Comparison of ENCODE assay signal across 8 mouse cellular contexts in the genomic region with DNA sequence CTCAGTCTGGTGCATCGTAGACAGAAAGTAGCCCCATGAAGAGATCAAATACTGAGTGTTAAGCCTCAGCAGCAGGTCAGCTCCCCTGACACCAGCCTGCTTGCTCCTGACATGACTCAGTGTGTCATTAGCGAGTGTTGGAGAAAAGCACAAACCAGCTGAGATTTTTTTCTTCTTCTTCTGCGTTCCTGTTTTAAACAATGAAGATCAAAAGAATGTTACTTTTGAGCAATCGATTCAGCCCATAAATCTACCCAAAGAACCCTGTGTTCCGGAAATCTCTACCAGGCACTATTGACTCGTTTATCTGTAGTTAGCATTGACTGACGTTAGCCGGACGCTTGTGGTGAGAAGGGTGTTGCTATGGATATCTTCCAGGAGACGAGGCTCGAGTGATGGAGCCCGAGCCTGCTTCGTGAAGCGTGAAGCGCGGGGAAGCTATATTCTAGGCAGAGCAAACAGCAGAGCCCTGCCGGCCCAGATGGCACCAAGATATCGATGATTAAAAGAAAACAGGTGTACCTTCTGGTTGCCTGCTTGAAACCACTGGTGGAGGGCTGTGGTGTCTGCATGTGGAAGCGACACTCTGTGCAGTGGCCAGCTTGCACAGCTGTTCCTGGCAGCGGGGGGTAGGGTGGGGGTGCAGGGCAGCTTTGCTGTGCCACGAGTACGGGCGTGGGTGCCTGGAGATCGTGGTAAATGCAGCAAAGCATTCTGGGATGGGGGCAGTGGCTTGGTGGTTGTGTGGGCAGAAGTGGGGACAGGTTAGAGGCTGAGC. TPM values are rescaled to one million over a fixed set of nuclear protein-coding genes. Genes with fewer than 3 reads are reported as not detected.
DNase-seq lines count a peak whose midpoint lies in the region; ATAC-seq and TF ChIP-seq lines count a peak whose summit lies in the region.

No protein-coding gene starts in this region.

- whole genome bisulfite sequencing in cerebellum, adult 2 months: 19% methylated on average over 24 of the region's 24 CpGs
- WGBS in hindbrain, embryonic 12.5 days: 37% methylated on average over 24 of the region's 24 CpGs
- 18% methylated on average over 24 of the region's 24 CpGs for WGBS in midbrain, embryonic 14.5 days
- 49% methylated on average over 24 of the region's 24 CpGs for WGBS in intestine, embryonic 16.5 days

- intact Hi-C loops in gastrocnemius, postnatal 36 days (cut with DNase I): no loop called here

- peak; percentile 53 for ATAC-seq in CD4-positive, CD25-positive, alpha-beta regulatory T cell, adult 4 months
- ATAC-seq in hindbrain, embryonic 12.5 days (ENCODE audit: low FRiP score): 0 out of 2 replicates have a peak, but pooled peaks have one; percentile 44
- ATAC-seq in midbrain, embryonic 14.5 days (ENCODE audit: low FRiP score, low TSS enrichment): no peak
- no peak for ATAC-seq in intestine, embryonic 16.5 days

- H3K27ac ChIP-seq in cerebellum, adult 2 months (ENCODE audit: insufficient read depth, low read length): no peak overlapping the region
- H3K27ac ChIP-seq in hindbrain, embryonic 12.5 days: peak overlapping the region; percentile 70
- peak overlapping the region; percentile 76 for H3K27ac ChIP-seq in midbrain, embryonic 14.5 days (replicated peaks; ENCODE audit: low read depth, low read length)
- no peak overlapping the region for H3K27ac ChIP-seq in intestine, embryonic 16.5 days (ENCODE audit: low read length)

- H3K4me1 ChIP-seq in cerebellum, adult 2 months (ENCODE audit: control insufficient read depth, insufficient read depth, low read length): peaks cover 8% of the 10 kb centered on the region
- H3K4me1 ChIP-seq in hindbrain, embryonic 12.5 days: peaks cover 17% of the 10 kb centered on the region
- peaks cover 12% of the 10 kb centered on the region; the same call in 1 of the 2 replicates for H3K4me1 ChIP-seq in midbrain, embryonic 14.5 days (ENCODE audit: control insufficient read depth, insufficient read depth, low read length)
- H3K4me1 ChIP-seq in intestine, embryonic 16.5 days (ENCODE audit: control insufficient read depth, insufficient read depth, low read length): peaks cover 6% of the 10 kb centered on the region

- TF ChIP-seq POLR2A in cerebellum, adult 2 months (IDR thresholded peaks at IDR 0.05; ENCODE audit: borderline replicate concordance, insufficient read depth, low read length): no peak

- H3K9me3 ChIP-seq in hindbrain, embryonic 12.5 days (replicated peaks): no peaks in the 10 kb centered on the region
- H3K9me3 ChIP-seq in midbrain, embryonic 14.5 days (ENCODE audit: control insufficient read depth, low read length): no peaks in the 10 kb centered on the region
- H3K9me3 ChIP-seq in intestine, embryonic 16.5 days (ENCODE audit: control insufficient read depth, low read length): no peaks in the 10 kb centered on the region

- H3K4me2 ChIP-seq in hindbrain, embryonic 12.5 days (replicated peaks): peak overlapping the region; percentile 29
- H3K4me2 ChIP-seq in midbrain, embryonic 14.5 days (ENCODE audit: low read length): peak overlapping the region; percentile 11
- H3K4me2 ChIP-seq in intestine, embryonic 16.5 days (ENCODE audit: low read depth, low read length): no peak overlapping the region

- H3K27me3 ChIP-seq in cerebellum, adult 2 months (ENCODE audit: control insufficient read depth, insufficient read depth, low read length): no peaks in the 10 kb centered on the region
- peaks cover 19% of the 10 kb centered on the region; the same call in 1 of the 2 replicates for H3K27me3 ChIP-seq in hindbrain, embryonic 12.5 days
- no peaks in the 10 kb centered on the region for H3K27me3 ChIP-seq in midbrain, embryonic 14.5 days (ENCODE audit: control insufficient read depth, insufficient read depth, low read length)
- peaks cover 14% of the 10 kb centered on the region for H3K27me3 ChIP-seq in intestine, embryonic 16.5 days (replicated peaks; ENCODE audit: control insufficient read depth, insufficient read depth, low read length)

- peak; percentile 79 to 82 for DNase-seq in cerebellum, postnatal 10 days
- DNase-seq in cerebellum, adult 2 months: no peak
- DNase-seq in midbrain, embryonic 14.5 days: peak; percentile 75
- DNase-seq in thymus, postnatal 10 days (ENCODE audit: low spot score in 2 of 2): peak; percentile 42 to 47
- DNase-seq in gastrocnemius, postnatal 36 days: no peak

- H3K4me3 ChIP-seq in cerebellum, adult 2 months (replicated peaks; ENCODE audit: insufficient read depth, low read depth, low read length): no peak overlapping the region
- no peak overlapping the region for H3K4me3 ChIP-seq in hindbrain, embryonic 12.5 days
- H3K4me3 ChIP-seq in midbrain, embryonic 14.5 days (replicated peaks; ENCODE audit: low read depth, low read length): no peak overlapping the region
- no peak overlapping the region for H3K4me3 ChIP-seq in intestine, embryonic 16.5 days (ENCODE audit: low read length)

- 0 out of 2 replicates have a peak overlapping the region, but pooled peaks have one; percentile 3 for H3K9ac ChIP-seq in hindbrain, embryonic 12.5 days
- H3K9ac ChIP-seq in midbrain, embryonic 14.5 days (replicated peaks; ENCODE audit: low read length): no peak overlapping the region; the same call in 1 of the 2 replicates
- no peak overlapping the region for H3K9ac ChIP-seq in intestine, embryonic 16.5 days (ENCODE audit: low read depth, low read length)

- no peak for TF ChIP-seq CTCF in cerebellum, adult 2 months (IDR thresholded peaks at IDR 0.05; ENCODE audit: borderline replicate concordance, insufficient read depth, low read depth, low read length)

- H3K36me3 ChIP-seq in hindbrain, embryonic 12.5 days: no peaks in the 10 kb centered on the region
- no peaks in the 10 kb centered on the region for H3K36me3 ChIP-seq in midbrain, embryonic 14.5 days (ENCODE audit: control insufficient read depth, insufficient read depth, low read length)
- H3K36me3 ChIP-seq in intestine, embryonic 16.5 days (ENCODE audit: control insufficient read depth, insufficient read depth, low read length): no peaks in the 10 kb centered on the region

RNA-seq across cellular contexts. Expression of a gene that starts 5.5 kb away (rescaled TPM):
- polyA plus RNA-seq in cerebellum, adult 2 months (2012; rRNA removed): 30.3 and 35.2 TPM in 2 replicates
- 10 to 100 TPM; 58.0 to 61.9 TPM for polyA plus RNA-seq in CD4-positive, CD25-positive, alpha-beta regulatory T cell, adult 4 months (2017; shearing (Covaris generic))
- polyA plus RNA-seq in hindbrain, embryonic 12.5 days (2016; fragmentation: Nextera tagmentation; extraction: Ambion mirVana): 31.7 and 35.4 TPM in 2 replicates
- 24.7 and 26.4 TPM in 2 replicates for polyA plus RNA-seq in midbrain, embryonic 14.5 days (2014; fragmentation: Nextera tagmentation; extraction: Ambion mirVana)
- polyA plus RNA-seq in intestine, embryonic 16.5 days (2015; fragmentation: Nextera tagmentation; extraction: Ambion mirVana): 47.4 and 52.0 TPM in 2 replicates
- 10 to 100 TPM; 14.4 to 17.0 TPM for total RNA-seq in gastrocnemius, postnatal 36 days (2021)

RNA-seq across cellular contexts. Expression of a gene that starts 15.3 kb away (rescaled TPM):
- polyA plus RNA-seq in cerebellum, adult 2 months (2012; rRNA removed): 1.3 and 1.9 TPM in 2 replicates
- not detected for polyA plus RNA-seq in CD4-positive, CD25-positive, alpha-beta regulatory T cell, adult 4 months (2017; shearing (Covaris generic))
- polyA plus RNA-seq in hindbrain, embryonic 12.5 days (2016; fragmentation: Nextera tagmentation; extraction: Ambion mirVana): 2.0 and 2.3 TPM in 2 replicates
- 1.9 and 3.8 TPM in 2 replicates for polyA plus RNA-seq in midbrain, embryonic 14.5 days (2014; fragmentation: Nextera tagmentation; extraction: Ambion mirVana)
- 2.7 and 2.9 TPM in 2 replicates for polyA plus RNA-seq in intestine, embryonic 16.5 days (2015; fragmentation: Nextera tagmentation; extraction: Ambion mirVana)
- total RNA-seq in gastrocnemius, postnatal 36 days (2021): 1 to 10 TPM; 2.4 to 4.1 TPM

RNA-seq across cellular contexts. Expression of a gene that starts 18.6 kb away (rescaled TPM):
- 0.51 and 0.52 TPM in 2 replicates for polyA plus RNA-seq in cerebellum, adult 2 months (2012; rRNA removed)
- 1 to 10 TPM in 1 of 2 experiments, not detected in 1; 1.3 TPM for polyA plus RNA-seq in CD4-positive, CD25-positive, alpha-beta regulatory T cell, adult 4 months (2017; shearing (Covaris generic))
- polyA plus RNA-seq in hindbrain, embryonic 12.5 days (2016; fragmentation: Nextera tagmentation; extraction: Ambion mirVana): 1.8 and 2.3 TPM in 2 replicates
- 0.93 and 1.2 TPM in 2 replicates for polyA plus RNA-seq in midbrain, embryonic 14.5 days (2014; fragmentation: Nextera tagmentation; extraction: Ambion mirVana)
- polyA plus RNA-seq in intestine, embryonic 16.5 days (2015; fragmentation: Nextera tagmentation; extraction: Ambion mirVana): 1.3 and 1.5 TPM in 2 replicates
- under 1 TPM in 1 of 2 experiments, not detected in 1; 0.61 TPM for total RNA-seq in gastrocnemius, postnatal 36 days (2021)

RNA-seq across cellular contexts. Expression of a gene that starts 55.2 kb away (rescaled TPM):
- polyA plus RNA-seq in cerebellum, adult 2 months (2012; rRNA removed): 48.2 and 50.8 TPM in 2 replicates
- 10 to 100 TPM; 17.0 to 37.0 TPM for polyA plus RNA-seq in CD4-positive, CD25-positive, alpha-beta regulatory T cell, adult 4 months (2017; shearing (Covaris generic))
- polyA plus RNA-seq in hindbrain, embryonic 12.5 days (2016; fragmentation: Nextera tagmentation; extraction: Ambion mirVana): 38.1 TPM in 2 replicates
- 29.1 and 29.9 TPM in 2 replicates for polyA plus RNA-seq in midbrain, embryonic 14.5 days (2014; fragmentation: Nextera tagmentation; extraction: Ambion mirVana)
- polyA plus RNA-seq in intestine, embryonic 16.5 days (2015; fragmentation: Nextera tagmentation; extraction: Ambion mirVana): 26.6 and 26.8 TPM in 2 replicates
- total RNA-seq in gastrocnemius, postnatal 36 days (2021): 10 to 100 TPM; 12.0 to 12.4 TPM

Comparison
In these comparisons a context has a peak if more than half of its experiments do, and no peak if none do; other contexts are left out.
1. DNase-seq: peak in cerebellum, postnatal 10 days (2 of 2), midbrain, embryonic 14.5 days (single experiment) and thymus, postnatal 10 days (2 of 2); none in cerebellum, adult 2 months (0 of 2) and gastrocnemius, postnatal 36 days (0 of 2).
2. H3K27ac ChIP-seq: peak in hindbrain, embryonic 12.5 days (single experiment) and midbrain, embryonic 14.5 days (single experiment); none in cerebellum, adult 2 months (single experiment) and intestine, embryonic 16.5 days (single experiment).
3. ATAC-seq: peak in CD4-positive, CD25-positive, alpha-beta regulatory T cell, adult 4 months (single experiment) and hindbrain, embryonic 12.5 days (single experiment); none in midbrain, embryonic 14.5 days (single experiment) and intestine, embryonic 16.5 days (single experiment).